Mouse (Mus musculus): ENCODE results near the gene Zfp827. TPM values are rescaled to one million over a fixed set of nuclear protein-coding genes. Genes with fewer than 3 reads are reported as not detected.

Zfp827 gene
- polyA plus RNA-seq, 1 experiment: 4.3 TPM

- H3K4me3 ChIP-seq (ENCODE audit: extremely low read depth, insufficient read depth, insufficient read length): no peak overlapping the region
- no peaks in the 10 kb centered on the region for H3K4me1 ChIP-seq (ENCODE audit: control insufficient read depth, insufficient read depth, insufficient read length)
- TF ChIP-seq POLR2A (IDR thresholded peaks at IDR 0.05; ENCODE audit: low read depth, low read length) (no peak), CTCF (IDR thresholded peaks at IDR 0.05; ENCODE audit: extremely low read depth, insufficient read depth, insufficient read length, insufficient replicate concordance) (no peak)
- no peaks in the 10 kb centered on the region for H3K27me3 ChIP-seq (ENCODE audit: control insufficient read depth, insufficient read depth, low read length)
- H3K36me3 ChIP-seq (ENCODE audit: control insufficient read depth, insufficient read depth, low read length): no peaks in the 10 kb centered on the region
- no peak overlapping the region for H3K27ac ChIP-seq (ENCODE audit: insufficient read depth, low read length)
- WGBS: 85% methylated on average over 3 of the region's 3 CpGs
- DNase-seq (ENCODE audit: low read depth in 1 of 2, low spot score in 2 of 2): no peak
Observed at GRCm38 (mm10) chr8:79042252-79042651, 14.0 kb downstream of the Zfp827 start.

- TF ChIP-seq POLR2A (IDR thresholded peaks at IDR 0.05; ENCODE audit: low read depth, low read length) (no peak), CTCF (IDR thresholded peaks at IDR 0.05; ENCODE audit: extremely low read depth, insufficient read depth, insufficient read length, insufficient replicate concordance) (no peak)
- no peak for DNase-seq (ENCODE audit: low read depth in 1 of 2, low spot score in 2 of 2)
- no peak overlapping the region for H3K27ac ChIP-seq (ENCODE audit: insufficient read depth, low read length)
- no peaks in the 10 kb centered on the region for H3K4me1 ChIP-seq (ENCODE audit: control insufficient read depth, insufficient read depth, insufficient read length)
- WGBS: 90% methylated on average over 5 of the region's 5 CpGs
- H3K4me3 ChIP-seq (ENCODE audit: extremely low read depth, insufficient read depth, insufficient read length): no peak overlapping the region
- no peaks in the 10 kb centered on the region for H3K36me3 ChIP-seq (ENCODE audit: control insufficient read depth, insufficient read depth, low read length)
- H3K27me3 ChIP-seq (ENCODE audit: control insufficient read depth, insufficient read depth, low read length): no peaks in the 10 kb centered on the region
Observed at GRCm38 (mm10) chr8:79044673-79045072, 16.4 kb downstream of the Zfp827 start.

DNA sequence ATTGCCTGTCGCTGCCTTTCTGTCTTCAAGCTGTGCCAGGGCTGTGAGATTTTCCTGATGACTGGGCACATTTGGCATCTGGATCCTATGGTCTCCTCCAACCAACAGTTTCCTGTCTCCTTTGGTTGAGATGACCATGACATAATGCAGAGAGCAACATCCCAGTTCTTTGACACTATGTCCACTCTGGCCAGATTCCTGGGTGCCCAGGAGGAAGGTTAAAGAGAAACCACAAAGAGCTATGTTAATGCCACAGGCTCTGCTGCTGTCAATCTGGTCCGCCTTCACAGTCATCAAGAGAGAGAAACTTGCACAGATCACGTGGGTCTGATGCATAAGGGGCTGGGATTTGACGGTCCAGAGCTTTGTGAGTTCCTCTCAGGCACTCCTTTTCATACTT lies 18.4 kb downstream of the Zfp827 start:
- DNase-seq (ENCODE audit: low read depth in 1 of 2, low spot score in 2 of 2): no peak
- Histone ChIP-seq H3K27me3 (ENCODE audit: control insufficient read depth, insufficient read depth, low read length) (no peaks in the 10 kb centered on the region), H3K27ac (ENCODE audit: insufficient read depth, low read length) (no peak overlapping the region), H3K36me3 (ENCODE audit: control insufficient read depth, insufficient read depth, low read length) (no peaks in the 10 kb centered on the region), H3K4me3 (ENCODE audit: extremely low read depth, insufficient read depth, insufficient read length) (no peak overlapping the region), H3K4me1 (ENCODE audit: control insufficient read depth, insufficient read depth, insufficient read length) (no peaks in the 10 kb centered on the region)
- TF ChIP-seq POLR2A (IDR thresholded peaks at IDR 0.05; ENCODE audit: low read depth, low read length) (no peak), CTCF (IDR thresholded peaks at IDR 0.05; ENCODE audit: extremely low read depth, insufficient read depth, insufficient read length, insufficient replicate concordance) (no peak)
- 77% methylated on average over 4 of the region's 4 CpGs for WGBS

- Histone ChIP-seq H3K36me3 (ENCODE audit: control insufficient read depth, insufficient read depth, low read length) (no peaks in the 10 kb centered on the region), H3K27ac (ENCODE audit: insufficient read depth, low read length) (no peak overlapping the region), H3K4me3 (ENCODE audit: extremely low read depth, insufficient read depth, insufficient read length) (no peak overlapping the region), H3K4me1 (ENCODE audit: control insufficient read depth, insufficient read depth, insufficient read length) (no peaks in the 10 kb centered on the region), H3K27me3 (ENCODE audit: control insufficient read depth, insufficient read depth, low read length) (no peaks in the 10 kb centered on the region)
- TF ChIP-seq POLR2A (IDR thresholded peaks at IDR 0.05; ENCODE audit: low read depth, low read length): no peak
- no peak for TF ChIP-seq CTCF (IDR thresholded peaks at IDR 0.05; ENCODE audit: extremely low read depth, insufficient read depth, insufficient read length, insufficient replicate concordance)
- 89% methylated on average over 6 of the region's 6 CpGs for WGBS
- no peak for DNase-seq (ENCODE audit: low read depth in 1 of 2, low spot score in 2 of 2)
Observed at GRCm38 (mm10) chr8:79048388-79049005, 20.3 kb downstream of the Zfp827 start.

DNA sequence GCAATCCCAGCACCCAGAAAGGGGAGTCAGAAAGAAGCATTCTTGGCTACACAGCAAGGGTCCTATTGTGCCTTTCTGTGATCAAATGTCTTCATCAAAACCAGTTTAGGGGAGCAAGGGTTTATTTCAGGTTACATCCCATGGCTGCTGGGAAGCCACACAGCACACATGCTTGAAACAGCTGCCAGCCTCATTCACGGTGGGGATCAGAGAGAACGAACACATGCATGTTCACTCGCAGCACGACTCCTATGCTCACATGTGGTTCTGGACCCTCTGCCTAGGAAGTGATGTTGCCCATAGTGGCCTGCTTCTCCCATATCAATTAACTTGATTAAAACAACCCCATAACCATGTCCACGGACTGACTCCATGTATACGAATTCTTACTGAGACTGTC lies 26.0 kb downstream of the Zfp827 start:
- Histone ChIP-seq H3K27ac (ENCODE audit: insufficient read depth, low read length) (no peak overlapping the region), H3K4me3 (ENCODE audit: extremely low read depth, insufficient read depth, insufficient read length) (no peak overlapping the region), H3K4me1 (ENCODE audit: control insufficient read depth, insufficient read depth, insufficient read length) (no peaks in the 10 kb centered on the region), H3K36me3 (ENCODE audit: control insufficient read depth, insufficient read depth, low read length) (no peaks in the 10 kb centered on the region), H3K27me3 (ENCODE audit: control insufficient read depth, insufficient read depth, low read length) (no peaks in the 10 kb centered on the region)
- TF ChIP-seq CTCF (IDR thresholded peaks at IDR 0.05; ENCODE audit: extremely low read depth, insufficient read depth, insufficient read length, insufficient replicate concordance) (no peak), POLR2A (IDR thresholded peaks at IDR 0.05; ENCODE audit: low read depth, low read length) (no peak)
- no peak for DNase-seq (ENCODE audit: low read depth in 1 of 2, low spot score in 2 of 2)
- 92% methylated on average over 6 of the region's 6 CpGs for WGBS

DNA sequence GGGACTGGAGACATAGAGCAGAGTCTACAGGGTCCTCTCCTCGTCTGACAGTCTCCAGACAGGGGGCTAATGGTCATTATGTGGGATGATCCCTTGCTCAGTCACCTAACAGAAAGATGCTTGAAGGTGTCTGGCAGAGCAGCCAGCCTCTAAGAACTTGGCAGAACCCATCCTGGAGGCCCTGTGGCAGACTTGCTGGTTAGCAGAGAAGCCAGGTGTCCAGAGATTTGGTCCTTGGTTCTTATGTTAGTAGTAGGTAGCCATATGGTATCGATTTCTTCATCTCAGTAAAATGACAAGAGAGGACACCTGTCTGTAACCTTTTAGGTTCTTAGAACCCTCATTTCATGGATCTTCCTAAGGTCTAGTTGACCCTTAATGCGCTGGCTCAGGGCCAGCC lies 28.9 kb downstream of the Zfp827 start:
- no peak for TF ChIP-seq POLR2A (IDR thresholded peaks at IDR 0.05; ENCODE audit: low read depth, low read length)
- no peak overlapping the region for H3K27ac ChIP-seq (ENCODE audit: insufficient read depth, low read length)

GRCm38 (mm10) chr8:79059361-79059760 lies 31.1 kb downstream of the Zfp827 start:
- 0 out of 2 replicates have a peak, but pooled peaks cover 2% of the 10 kb centered on the region for H3K36me3 ChIP-seq (ENCODE audit: control insufficient read depth, insufficient read depth, low read length)

More for the DNA sequence above, 28.9 kb downstream of the Zfp827 start:
- 90% methylated on average over 3 of the region's 3 CpGs for whole genome bisulfite sequencing
- Histone ChIP-seq H3K4me1 (ENCODE audit: control insufficient read depth, insufficient read depth, insufficient read length) (no peaks in the 10 kb centered on the region), H3K27me3 (ENCODE audit: control insufficient read depth, insufficient read depth, low read length) (no peaks in the 10 kb centered on the region), H3K36me3 (ENCODE audit: control insufficient read depth, insufficient read depth, low read length) (0 out of 2 replicates have a peak, but pooled peaks cover 2% of the 10 kb centered on the region), H3K4me3 (ENCODE audit: extremely low read depth, insufficient read depth, insufficient read length) (no peak overlapping the region)
- DNase-seq (ENCODE audit: low read depth in 1 of 2, low spot score in 2 of 2): no peak

More at GRCm38 (mm10) chr8:79059361-79059760, 31.1 kb downstream of the Zfp827 start:
- H3K4me1 ChIP-seq (ENCODE audit: control insufficient read depth, insufficient read depth, insufficient read length): no peaks in the 10 kb centered on the region
- no peak overlapping the region for H3K4me3 ChIP-seq (ENCODE audit: extremely low read depth, insufficient read depth, insufficient read length)
- no peaks in the 10 kb centered on the region for H3K27me3 ChIP-seq (ENCODE audit: control insufficient read depth, insufficient read depth, low read length)
- DNase-seq (ENCODE audit: low read depth in 1 of 2, low spot score in 2 of 2): peak in 1 of 2 experiments; percentile 21
- H3K27ac ChIP-seq (ENCODE audit: insufficient read depth, low read length): no peak overlapping the region
- TF ChIP-seq CTCF (IDR thresholded peaks at IDR 0.05; ENCODE audit: extremely low read depth, insufficient read depth, insufficient read length, insufficient replicate concordance): no peak
- TF ChIP-seq POLR2A (IDR thresholded peaks at IDR 0.05; ENCODE audit: low read depth, low read length): no peak
- 39% methylated on average over 4 of the region's 4 CpGs for WGBS
